Mouse (Mus musculus): ENCODE results near the gene Hadhb. TPM values are rescaled to one million over a fixed set of nuclear protein-coding genes. Genes with fewer than 3 reads are reported as not detected.
A peak's percentile ranks its signal among the peaks of the same experiment; 100 is the strongest.

Hadhb gene
- polyA plus RNA-seq, 2 experiments: 60.7 to 123 TPM

- WGBS (ENCODE audit: insufficient replicate concordance): 5% methylated on average over 8 of the region's 8 CpGs
- Histone ChIP-seq H3K9ac (replicated peaks) (peak overlapping the region; percentile 77), H3K4me1 (replicated peaks; ENCODE audit: control insufficient read depth in 2 of 2, insufficient read depth in 2 of 2, low read length in 1 of 2) (peaks cover 21 to 24% of the 10 kb centered on the region in 2 experiments)
These were observed 78.9 kb downstream of the Hadhb start for GRCm38 (mm10) chr5:30233979-30234378.

More at GRCm38 (mm10) chr5:30233979-30234378, 78.9 kb downstream of the Hadhb start:
- no peaks in the 10 kb centered on the region for H3K9me3 ChIP-seq (ENCODE audit: control insufficient read depth, low read length)
- ATAC-seq (ENCODE audit: insufficient read depth) (no peak), DNase-seq (ENCODE audit: low read depth in 3 of 3, low spot score in 3 of 3) (peak in 2 of 3 experiments; percentile 25 to 42)
- TF ChIP-seq CTCF (IDR thresholded peaks at IDR 0.05; ENCODE audit: low read depth): no peak
- TF ChIP-seq EP300 (IDR thresholded peaks at IDR 0.05; ENCODE audit: low read depth): no peak
- peak overlapping the region; percentile 91 for H3K4me2 ChIP-seq (ENCODE audit: low read depth)
- H3K4me3 ChIP-seq (ENCODE audit: insufficient read depth in 1 of 2, low read depth in 2 of 2, low read length in 2 of 2): peak overlapping the region; percentile 44 to 69
- H3K27ac ChIP-seq: peak overlapping the region; percentile 55
- no peaks in the 10 kb centered on the region; the same call in 1 of the 2 replicates for H3K36me3 ChIP-seq (replicated peaks; ENCODE audit: control insufficient read depth, insufficient read depth, low read depth)
- H3K27me3 ChIP-seq (ENCODE audit: control insufficient read depth, insufficient read depth, low read length): no peaks in the 10 kb centered on the region

MicroRNA genes within 50 kb of the gene (microRNA counts, 519-probe panel; counts per million panel counts)
- 69.9 counts per million for microRNA mmu-miR-1960

Small RNAs within 50 kb of the gene (microRNA-seq; reads per million reads assigned to microRNA genes)
- 3.8 reads per million for gene Mir1960

Other genes starting within 250 kb of the Hadhb start
- 0.03 and 0.10 TPM in 2 replicates for gene Il6, start 142.1 kb upstream of the Hadhb start, polyA plus RNA-seq (2012; rRNA removed)
- gene Il6, start 142.1 kb upstream of the Hadhb start, polyA plus RNA-seq (2014; fragmentation: Nextera tagmentation; extraction: Ambion mirVana): 0.25 and 0.49 TPM in 2 replicates
- gene Tyms, start 81.6 kb upstream of the Hadhb start, polyA plus RNA-seq (2012; rRNA removed): 38.1 and 119 TPM in 2 replicates
- 252 and 265 TPM in 2 replicates for gene Tyms, start 81.6 kb upstream of the Hadhb start, polyA plus RNA-seq (2014; fragmentation: Nextera tagmentation; extraction: Ambion mirVana)
- gene Garem2, start 50.1 kb upstream of the Hadhb start, polyA plus RNA-seq (2012; rRNA removed): 0.03 and 0.04 TPM in 2 replicates
- 0.05 TPM in 1 of 2 replicates, not detected in the other for gene Garem2, start 50.1 kb upstream of the Hadhb start, polyA plus RNA-seq (2014; fragmentation: Nextera tagmentation; extraction: Ambion mirVana)
- gene 3110082J24Rik, start 49.2 kb upstream of the Hadhb start, polyA plus RNA-seq (2012; rRNA removed): not detected in 2 replicates
- not detected in 2 replicates for gene 3110082J24Rik, start 49.2 kb upstream of the Hadhb start, polyA plus RNA-seq (2014; fragmentation: Nextera tagmentation; extraction: Ambion mirVana)
- gene Hadha, start 86 bp upstream of the Hadhb start, polyA plus RNA-seq (2012; rRNA removed): 28.3 and 40.0 TPM in 2 replicates
- 73.9 and 84.9 TPM in 2 replicates for gene Hadha, start 86 bp upstream of the Hadhb start, polyA plus RNA-seq (2014; fragmentation: Nextera tagmentation; extraction: Ambion mirVana)
- 0.01 and 0.02 TPM in 2 replicates for gene Adgrf3, start 50.5 kb downstream of the Hadhb start, polyA plus RNA-seq (2012; rRNA removed)
- not detected in 2 replicates for gene Adgrf3, start 50.5 kb downstream of the Hadhb start, polyA plus RNA-seq (2014; fragmentation: Nextera tagmentation; extraction: Ambion mirVana)
- gene Selenoi, start 77.3 kb downstream of the Hadhb start, polyA plus RNA-seq (2012; rRNA removed): 13.3 and 13.5 TPM in 2 replicates
- 12.5 and 14.8 TPM in 2 replicates for gene Selenoi, start 77.3 kb downstream of the Hadhb start, polyA plus RNA-seq (2014; fragmentation: Nextera tagmentation; extraction: Ambion mirVana)
- gene Drc1, start 126.1 kb downstream of the Hadhb start, polyA plus RNA-seq (2012; rRNA removed): 0.67 and 0.73 TPM in 2 replicates
- 0.98 and 1.4 TPM in 2 replicates for gene Drc1, start 126.1 kb downstream of the Hadhb start, polyA plus RNA-seq (2014; fragmentation: Nextera tagmentation; extraction: Ambion mirVana)

Measured in liver, embryonic 14.5 days (tissue).